Mouse (Mus musculus) ES-Bruce4 (cell line): Measurements from ENCODE around the gene Ugt1a7c. TPM values are rescaled to one million over a fixed set of nuclear protein-coding genes. Genes with fewer than 3 reads are reported as not detected.

ENCODE experiments used
- H3K27ac ChIP-seq: 2 replicates; pipeline ENCODE4 v1.5.1; 2012; ENCODE audit warnings: low read length, inconsistent platforms; ENCODE audit not compliant: insufficient read depth
- H3K27me3 ChIP-seq: 2 replicates; pipeline ENCODE4 v1.6.1; 2012; ENCODE audit warnings: mild to moderate bottlenecking, low read length, inconsistent platforms; ENCODE audit not compliant: control insufficient read depth, poor library complexity, insufficient read depth, severe bottlenecking
- H3K36me3 ChIP-seq: 2 replicates; pipeline ENCODE4 v1.6.1; 2012; ENCODE audit warnings: inconsistent platforms, mild to moderate bottlenecking, low read length, moderate library complexity; ENCODE audit not compliant: control insufficient read depth, poor library complexity, insufficient read depth, severe bottlenecking
- H3K4me1 ChIP-seq: one replicate; pipeline ENCODE4 v1.8.1; 2011; ENCODE audit warnings: low read length; ENCODE audit not compliant: control insufficient read depth, insufficient read depth
- H3K4me3 ChIP-seq: 2 replicates; pipeline ENCODE4 v1.5.1; 2011; ENCODE audit warnings: low read depth, mild to moderate bottlenecking, low read length
- H3K9ac ChIP-seq: 2 replicates; pipeline ENCODE4 v1.6.1; 2012; ENCODE audit warnings: low read depth, mild to moderate bottlenecking, inconsistent platforms; ENCODE audit not compliant: poor library complexity, severe bottlenecking
- H3K9me3 ChIP-seq: replicated peaks from 2 replicates; pipeline ENCODE4 v1.6.1; 2012; ENCODE audit warnings: mild to moderate bottlenecking, low read length, inconsistent platforms; ENCODE audit not compliant: control insufficient read depth, poor library complexity, insufficient read depth, severe bottlenecking
- CTCF ChIP-seq: IDR thresholded peaks from one replicate; pipeline ENCODE4 v1.8.1; 2011; ENCODE audit warnings: low read depth, low read length
- EP300 ChIP-seq: IDR thresholded peaks from 2 replicates; pipeline ENCODE4 v1.6.1; 2011; ENCODE audit warnings: low read depth, low read length; ENCODE audit not compliant: insufficient read depth
- POLR2A ChIP-seq: IDR thresholded peaks from one replicate; pipeline ENCODE4 v1.8.1; 2011; ENCODE audit warnings: low read length; ENCODE audit not compliant: insufficient read depth
- polyA plus RNA-seq: library from polyadenylated mRNA; stranded (reverse); fragments of >200 nt; gene quantifications from 2 replicates; pipeline ENCODE4 v1.2.4, GENCODE M21; 2011; ENCODE audit warnings: low read depth; ENCODE audit not compliant: missing spikeins, insufficient read depth, insufficient read length

Gene Ugt1a7c
- polyA plus RNA-seq, 1 experiment = not detected

DNA sequence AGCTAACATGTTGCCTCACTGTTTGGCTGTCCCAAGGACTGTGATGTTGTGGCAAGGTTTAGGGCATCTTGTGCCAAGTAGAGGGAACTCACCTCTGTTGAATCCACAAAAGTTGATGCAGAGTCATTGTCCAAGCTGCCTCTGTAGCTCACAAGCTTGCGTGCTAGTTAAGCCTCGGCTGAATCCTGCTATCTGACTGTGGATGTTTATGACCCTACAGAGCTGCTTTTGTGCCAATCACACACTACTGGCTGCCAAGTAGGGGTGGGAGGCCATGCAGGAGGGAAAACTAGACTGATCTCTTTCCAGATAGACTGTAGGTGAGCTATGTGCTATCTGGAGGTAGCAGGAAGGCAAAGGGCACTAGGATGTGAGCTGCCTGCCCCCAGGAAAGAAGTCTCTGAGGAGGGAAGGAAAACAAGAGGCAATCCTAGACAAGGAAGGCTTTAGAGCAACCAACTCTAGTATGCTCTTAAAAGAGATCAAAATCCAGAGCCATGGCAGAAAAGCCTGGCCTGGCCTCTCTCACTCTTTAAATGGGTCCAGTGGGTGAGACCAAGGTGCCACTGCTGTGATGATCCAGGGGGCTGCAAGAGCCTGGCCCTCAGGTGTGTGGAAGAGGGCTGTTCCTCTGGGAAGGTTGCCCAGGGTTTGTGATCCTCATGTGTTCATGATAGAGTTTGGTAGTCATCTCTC lies 119.1 kb downstream of the Ugt1a7c start:
- no peak overlapping the region for H3K4me3 ChIP-seq
- no peaks in the 10 kb centered on the region for H3K36me3 ChIP-seq
- no peak overlapping the region for H3K27ac ChIP-seq
- no peaks in the 10 kb centered on the region for H3K4me1 ChIP-seq
- peaks cover 8% of the 10 kb centered on the region; the same call in 1 of the 2 replicates for H3K9me3 ChIP-seq
- H3K27me3 ChIP-seq = no peaks in the 10 kb centered on the region
- H3K9ac ChIP-seq = no peak overlapping the region
- TF ChIP-seq POLR2A = no peak
- no peak for TF ChIP-seq CTCF
- TF ChIP-seq EP300 = no peak

DNA sequence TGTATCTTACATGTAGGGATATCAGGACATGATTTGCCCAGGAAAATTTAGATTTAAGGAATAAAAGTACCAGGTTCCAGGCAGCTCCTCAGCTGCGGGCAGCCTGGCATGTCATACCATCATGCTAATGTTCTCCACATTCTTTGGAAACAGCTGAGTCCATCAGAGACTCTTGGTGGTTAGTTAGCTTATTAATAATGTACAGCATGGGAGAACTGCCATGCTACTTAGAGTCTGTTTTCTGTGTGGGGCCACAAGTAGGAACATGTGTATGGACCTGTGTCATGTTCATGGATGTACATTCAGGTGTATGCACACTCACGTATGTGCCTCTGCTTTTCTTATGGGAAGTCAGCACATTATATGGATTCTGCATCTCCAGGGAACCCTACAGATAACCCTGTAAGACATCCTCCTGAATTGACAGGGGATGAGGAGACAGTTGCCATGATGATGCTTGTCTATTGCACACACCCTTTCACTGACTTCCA lies 119.6 kb downstream of the Ugt1a7c start:
- no peak overlapping the region for H3K9ac ChIP-seq
- no peaks in the 10 kb centered on the region for H3K4me1 ChIP-seq
- no peak overlapping the region for H3K27ac ChIP-seq
- no peaks in the 10 kb centered on the region for H3K27me3 ChIP-seq
- peaks cover 8% of the 10 kb centered on the region; the same call in 1 of the 2 replicates for H3K9me3 ChIP-seq
- no peak overlapping the region for H3K4me3 ChIP-seq
- no peaks in the 10 kb centered on the region for H3K36me3 ChIP-seq
- TF ChIP-seq CTCF (no peak), POLR2A (no peak), EP300 (no peak)

DNA sequence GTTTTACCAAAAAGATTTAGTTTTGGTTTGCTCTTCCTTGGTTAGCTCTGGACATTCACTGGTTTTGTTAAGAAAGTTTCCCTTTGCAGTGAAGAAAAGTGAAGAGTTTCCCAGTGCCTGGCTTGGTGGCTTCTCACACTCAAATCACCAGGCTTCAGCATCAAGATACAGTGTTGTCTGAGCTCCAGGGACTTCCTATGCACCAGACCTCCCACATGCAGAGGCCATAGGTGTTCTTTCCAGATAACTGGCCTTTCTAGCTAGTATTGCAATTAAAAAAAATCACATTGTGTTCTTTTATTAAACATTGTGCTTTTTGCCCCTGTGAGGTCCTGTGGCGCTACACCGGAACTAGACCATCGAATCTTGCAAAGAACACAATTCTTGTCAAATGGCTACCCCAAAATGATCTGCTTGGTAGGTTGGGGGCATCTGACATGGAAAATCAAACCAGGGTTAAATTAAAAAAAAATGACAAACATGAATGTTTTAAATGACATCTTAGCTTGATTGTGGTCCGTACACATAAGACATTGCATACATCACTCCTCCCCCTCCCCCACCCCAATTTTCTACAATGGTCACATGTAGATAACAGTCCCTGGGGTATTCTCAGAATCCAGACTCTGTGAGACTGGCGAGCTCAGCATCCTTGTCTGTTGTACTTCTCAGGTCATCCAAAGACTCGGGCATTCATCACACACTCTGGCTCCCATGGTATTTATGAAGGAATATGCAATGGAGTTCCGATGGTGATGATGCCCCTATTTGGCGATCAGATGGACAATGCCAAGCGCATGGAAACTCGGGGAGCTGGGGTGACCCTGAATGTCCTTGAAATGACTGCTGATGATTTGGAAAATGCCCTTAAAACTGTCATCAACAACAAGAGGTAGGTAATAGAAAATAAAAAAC lies 120.9 kb downstream of the Ugt1a7c start:
- Histone ChIP-seq H3K9me3 (peaks cover 8% of the 10 kb centered on the region; the same call in 1 of the 2 replicates), H3K27me3 (no peaks in the 10 kb centered on the region), H3K4me1 (no peaks in the 10 kb centered on the region), H3K36me3 (no peaks in the 10 kb centered on the region), H3K9ac (no peak overlapping the region), H3K27ac (no peak overlapping the region), H3K4me3 (no peak overlapping the region)
- TF ChIP-seq CTCF (no peak), POLR2A (no peak)

DNA sequence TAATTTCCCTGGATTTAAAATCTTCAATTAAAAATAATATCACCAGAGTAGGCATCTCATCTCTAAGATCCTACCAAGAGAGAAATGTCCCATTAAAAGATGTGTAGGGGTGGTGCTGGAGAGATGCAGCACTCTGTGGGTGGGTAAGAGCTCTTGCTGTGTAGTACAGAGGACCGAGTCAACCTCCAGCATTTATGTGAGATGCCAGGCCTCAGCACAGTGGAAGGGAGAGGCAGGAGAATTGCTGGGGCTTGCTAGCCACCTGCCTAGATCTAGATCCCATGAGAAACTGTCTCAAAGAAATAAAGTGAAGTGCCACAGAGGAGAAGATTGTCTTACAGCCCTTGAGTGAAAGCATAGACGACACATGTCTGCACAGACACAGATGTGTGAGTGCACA lies 121.7 kb downstream of the Ugt1a7c start:
- Histone ChIP-seq H3K9me3 (peaks cover 8% of the 10 kb centered on the region; the same call in 1 of the 2 replicates), H3K4me3 (no peak overlapping the region)

DNA sequence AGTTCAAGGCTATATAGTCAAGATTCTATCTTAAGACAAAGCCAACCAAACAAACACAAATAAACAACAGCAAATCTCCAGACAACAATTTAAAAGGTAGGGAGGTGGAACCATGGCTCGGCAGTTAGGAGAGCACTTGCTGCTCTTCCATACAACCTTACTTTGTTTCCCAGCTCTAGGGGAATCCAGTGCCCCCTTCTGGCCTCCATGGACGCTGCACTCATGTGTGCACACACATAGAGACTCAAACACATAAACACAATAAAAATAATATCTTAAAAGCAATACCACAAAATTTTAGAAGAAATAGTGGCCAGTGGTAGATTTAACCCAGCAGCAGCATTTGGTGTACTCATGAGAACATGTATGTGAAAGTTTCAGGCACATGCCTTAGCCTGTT lies 122.3 kb downstream of the Ugt1a7c start:
- H3K27me3 ChIP-seq = no peaks in the 10 kb centered on the region
- no peak overlapping the region for H3K4me3 ChIP-seq
- H3K9me3 ChIP-seq = peaks cover 8% of the 10 kb centered on the region
- H3K36me3 ChIP-seq = no peaks in the 10 kb centered on the region
- no peak overlapping the region for H3K9ac ChIP-seq
- no peak overlapping the region for H3K27ac ChIP-seq
- no peaks in the 10 kb centered on the region for H3K4me1 ChIP-seq
- TF ChIP-seq POLR2A (no peak), CTCF (no peak), EP300 (no peak)

More for the DNA sequence above, 121.7 kb downstream of the Ugt1a7c start:
- Histone ChIP-seq H3K27ac (no peak overlapping the region), H3K9ac (no peak overlapping the region), H3K27me3 (no peaks in the 10 kb centered on the region), H3K36me3 (no peaks in the 10 kb centered on the region), H3K4me1 (no peaks in the 10 kb centered on the region)
- TF ChIP-seq EP300 = no peak

DNA sequence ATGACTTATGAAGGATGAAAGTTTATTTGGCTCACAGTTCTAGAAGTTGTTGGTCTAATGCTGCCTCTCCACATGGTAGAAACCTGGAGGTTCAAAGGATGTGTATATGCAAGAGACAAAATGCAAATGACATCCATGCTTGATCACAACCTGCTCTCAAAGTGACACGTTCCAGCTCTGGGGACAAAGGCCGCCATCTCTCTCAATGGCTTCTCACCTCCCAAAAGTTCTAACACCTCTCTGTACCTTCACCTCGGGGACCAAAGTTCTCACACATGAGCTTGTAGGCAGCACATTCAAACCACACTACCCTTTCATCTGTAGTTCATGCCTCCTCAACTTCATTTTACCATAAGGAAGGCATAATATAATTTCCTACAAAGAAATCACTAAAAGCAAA lies 122.7 kb downstream of the Ugt1a7c start:
- Histone ChIP-seq H3K4me1 (no peaks in the 10 kb centered on the region), H3K27ac (no peak overlapping the region), H3K9me3 (peaks cover 8% of the 10 kb centered on the region), H3K4me3 (no peak overlapping the region), H3K27me3 (no peaks in the 10 kb centered on the region), H3K9ac (no peak overlapping the region), H3K36me3 (no peaks in the 10 kb centered on the region)
- no peak for TF ChIP-seq CTCF
- TF ChIP-seq EP300 = no peak
- TF ChIP-seq POLR2A = no peak
